Mouse (Mus musculus) left cerebral cortex, postnatal 4 days (tissue): Measurements from ENCODE around the gene Serpina11. TPM values are rescaled to one million over a fixed set of nuclear protein-coding genes. Genes with fewer than 3 reads are reported as not detected.
"Not testable (repeated sequence)": the region's sequence is repeated elsewhere in the genome, so short reads cannot be mapped to it uniquely, and the experiment has no call there.

Source experiments
- DNase-seq: peaks from one replicate; pipeline ENCODE4 v3.0.0-alpha.2; 2022
- intact Hi-C: fragments of 180-260 bp; cut with DNase I; formaldehyde crosslinking; loops from one replicate; pipeline ENCODE4 v1.15.1; 2025
- total RNA-seq, 2 experiments: library from RNA; stranded (reverse); gene quantifications; 2 replicates each; pipeline ENCODE4 v1.2.3; 2021

The Serpina11 gene
- total RNA-seq, 2 experiments from 2014 or later, result not detected

GRCm38 (mm10) chr12:103977060-103977459 lies 12.7 kb downstream of the Serpina11 start:
- intact Hi-C loops, result no loop called here
- no peak for DNase-seq

- intact Hi-C loops, result no loop called here
- no peak for DNase-seq
These were observed 18.7 kb downstream of the Serpina11 start for GRCm38 (mm10) chr12:103971080-103971479.

GRCm38 (mm10) chr12:103969577-103970116 lies 20.1 kb downstream of the Serpina11 start:
- DNase-seq, result no peak
- intact Hi-C loops, result no loop called here

GRCm38 (mm10) chr12:103966761-103967160 lies 23.0 kb downstream of the Serpina11 start:
- intact Hi-C loops, result no loop called here
- no peak for DNase-seq

- intact Hi-C loops, result no loop called here
- no peak for DNase-seq
These were observed 26.5 kb downstream of the Serpina11 start for GRCm38 (mm10) chr12:103963288-103963687.

GRCm38 (mm10) chr12:103962860-103963259 lies 26.9 kb downstream of the Serpina11 start:
- intact Hi-C loops, result no loop called here
- DNase-seq, result no peak

- intact Hi-C loops, result no loop called here
- DNase-seq, result no peak
These were observed 27.4 kb downstream of the Serpina11 start for GRCm38 (mm10) chr12:103962337-103962736.

GRCm38 (mm10) chr12:103961716-103962115 lies 28.0 kb downstream of the Serpina11 start:
- intact Hi-C loops, result no loop called here
- no peak for DNase-seq

- intact Hi-C loops, result no loop called here
- DNase-seq, result no peak
These were observed 31.0 kb downstream of the Serpina11 start, which contains the start of gene Serpina1e for GRCm38 (mm10) chr12:103958798-103959197. Serpina1e (minus strand) TSS chr12:103958975.

GRCm38 (mm10) chr12:103956555-103956954 lies 33.2 kb downstream of the Serpina11 start:
- intact Hi-C loops, DNase-seq: not testable (repeated sequence)

- DNase-seq, intact Hi-C loops: not testable (repeated sequence)
These were observed 36.8 kb downstream of the Serpina11 start for GRCm38 (mm10) chr12:103952972-103953371.

GRCm38 (mm10) chr12:103946243-103946642 lies 43.5 kb downstream of the Serpina11 start:
- intact Hi-C loops, result no loop called here
- DNase-seq, result no peak

Other genes with a start within 250 kb of the Serpina11 start
- not detected for gene Serpina1d, start 216.4 kb downstream of the Serpina11 start, total RNA-seq
- gene Serpina1b, start 159.6 kb downstream of the Serpina11 start, total RNA-seq, result not detected
- gene Serpina1a, start 126.4 kb downstream of the Serpina11 start, total RNA-seq, result not detected
- not detected for gene Serpina1c, start 85.1 kb downstream of the Serpina11 start, total RNA-seq
- gene Serpina1e, start 31.0 kb downstream of the Serpina11 start, total RNA-seq, result not detected
- under 1 TPM in 1 of 2 experiments, not detected in 1; 0.22 TPM for gene Serpina9, start 23.8 kb upstream of the Serpina11 start, total RNA-seq
- gene Serpina12, start 54.5 kb upstream of the Serpina11 start, total RNA-seq, result not detected
- not detected for gene Serpina5, start 111.2 kb upstream of the Serpina11 start, total RNA-seq
- not detected for gene Serpina3a, start 122.8 kb upstream of the Serpina11 start, total RNA-seq
- gene Serpina3b, start 138.0 kb upstream of the Serpina11 start, total RNA-seq, result not detected
- not detected for gene Serpina3c, start 163.9 kb upstream of the Serpina11 start, total RNA-seq
- gene Serpina3f, start 224.6 kb upstream of the Serpina11 start, total RNA-seq, result not detected
- gene Serpina3g, start 246.3 kb upstream of the Serpina11 start, total RNA-seq, result under 1 TPM in 1 of 2 experiments, not detected in 1; 0.50 TPM